Mouse (Mus musculus): ENCODE measurements around the gene Cnnm2.

GRCm38 (mm10) chr19:46864731-46865331, 103.4 kb downstream of the Cnnm2 start:
- TF ChIP-seq CTCF (IDR thresholded peaks at IDR 0.05; ENCODE audit: borderline replicate concordance, insufficient read depth, low read length) (no peak), POLR2A (IDR thresholded peaks at IDR 0.05; ENCODE audit: low read depth, low read length) (no peak)

Data from embryonic fibroblast, embryonic 13.5 days (primary cell).